Mouse (Mus musculus): Measurements from ENCODE around the gene Dnase2b.
A peak's percentile ranks its signal among the peaks of the same experiment; 100 is the strongest.

The Dnase2b gene

GRCm38 (mm10) chr3:146570148-146570782 lies 45.1 kb downstream of the Dnase2b start, which contains the start of gene Uox:
Gene Uox (plus strand): TSS chr3:146570426.
- DNase-seq (ENCODE audit: inconsistent ontology term) = no peak

- DNase-seq (ENCODE audit: inconsistent ontology term) = no peak
Measured at GRCm38 (mm10) chr3:146569594-146569993, 45.8 kb downstream of the Dnase2b start.

- DNase-seq (ENCODE audit: inconsistent ontology term) = peak; percentile 72
Measured at GRCm38 (mm10) chr3:146567884-146568530, 47.4 kb downstream of the Dnase2b start.

- DNase-seq (ENCODE audit: inconsistent ontology term) = no peak
Measured at GRCm38 (mm10) chr3:146567366-146567765, 48.0 kb downstream of the Dnase2b start.

- no peak for DNase-seq (ENCODE audit: inconsistent ontology term)
Measured at GRCm38 (mm10) chr3:146565065-146565411, 50.4 kb downstream of the Dnase2b start.

GRCm38 (mm10) chr3:146564268-146565064 lies 50.9 kb downstream of the Dnase2b start:
- DNase-seq (ENCODE audit: inconsistent ontology term) = peak; percentile 66

- no peak for DNase-seq (ENCODE audit: inconsistent ontology term)
Measured at GRCm38 (mm10) chr3:146562936-146563335, 52.5 kb downstream of the Dnase2b start.

GRCm38 (mm10) chr3:146557507-146557906 lies 57.9 kb downstream of the Dnase2b start:
- DNase-seq (ENCODE audit: inconsistent ontology term) = no peak

- DNase-seq (ENCODE audit: inconsistent ontology term) = no peak
Measured at GRCm38 (mm10) chr3:146556567-146556966, 58.8 kb downstream of the Dnase2b start.

- peak; percentile 64 for DNase-seq (ENCODE audit: inconsistent ontology term)
Measured at GRCm38 (mm10) chr3:146554816-146555215, 60.6 kb downstream of the Dnase2b start.

GRCm38 (mm10) chr3:146543632-146544031 lies 71.8 kb downstream of the Dnase2b start:
- no peak for DNase-seq (ENCODE audit: inconsistent ontology term)

- DNase-seq (ENCODE audit: inconsistent ontology term) = no peak
Measured at GRCm38 (mm10) chr3:146540521-146541273, 74.7 kb downstream of the Dnase2b start.

- DNase-seq (ENCODE audit: inconsistent ontology term) = no peak
Measured at GRCm38 (mm10) chr3:146534986-146535385, 80.4 kb downstream of the Dnase2b start.

All from Muller cell, postnatal 12 days (primary cell).